Mouse (Mus musculus) hindbrain, embryonic 10.5 days (tissue): ENCODE results near the gene Fgg. TPM values are rescaled to one million over a fixed set of nuclear protein-coding genes. Genes with fewer than 3 reads are reported as not detected.
A peak's percentile ranks its signal among the peaks of the same experiment; 100 is the strongest.

Experiments used
- DNase-seq: peaks from one replicate; pipeline ENCODE4 v3.0.0-alpha.2; 2017; ENCODE audit warnings: low spot score
- H3K27ac ChIP-seq: fragments of 300-500 bp; sonication (generic); 2 replicates; pipeline ENCODE4 v1.5.1; 2016; ENCODE audit warnings: mild to moderate bottlenecking, moderate library complexity
- H3K27me3 ChIP-seq: fragments of 300-500 bp; sonication (generic); 2 replicates; pipeline ENCODE4 v1.6.1; 2016; ENCODE audit warnings: mild to moderate bottlenecking; ENCODE audit not compliant: poor library complexity, insufficient read depth, severe bottlenecking
- H3K36me3 ChIP-seq: fragments of 300-500 bp; sonication (generic); 2 replicates; pipeline ENCODE4 v1.6.1; 2016; ENCODE audit warnings: mild to moderate bottlenecking, moderate library complexity
- H3K4me1 ChIP-seq: fragments of 300-500 bp; sonication (generic); replicated peaks from 2 replicates; pipeline ENCODE4 v1.6.1; 2016; ENCODE audit warnings: mild to moderate bottlenecking
- H3K4me3 ChIP-seq: fragments of 300-500 bp; sonication (generic); 2 replicates; pipeline ENCODE4 v1.5.1; 2016; ENCODE audit warnings: mild to moderate bottlenecking, moderate library complexity
- H3K9me3 ChIP-seq: fragments of 300-500 bp; sonication (generic); 2 replicates; pipeline ENCODE4 v1.6.1; 2016; ENCODE audit warnings: mild to moderate bottlenecking, moderate library complexity
- WGBS: fragments of 180-500 bp; shearing (Covaris S2); methylation state at CpG from one replicate; pipeline ENCODE4 v1.1.7; 2016; 5-methylcytosine and 5-hydroxymethylcytosine counted together
- polyA plus RNA-seq: library from polyadenylated mRNA; unstranded; fragments of >200 nt; fragmentation: Nextera tagmentation; extraction: Ambion mirVana; gene quantifications from 2 replicates; pipeline ENCODE4 v1.2.1, GENCODE M21; 2016

Fgg gene
- polyA plus RNA-seq, 1 experiment from 2014 or later, result not detected

DNA sequence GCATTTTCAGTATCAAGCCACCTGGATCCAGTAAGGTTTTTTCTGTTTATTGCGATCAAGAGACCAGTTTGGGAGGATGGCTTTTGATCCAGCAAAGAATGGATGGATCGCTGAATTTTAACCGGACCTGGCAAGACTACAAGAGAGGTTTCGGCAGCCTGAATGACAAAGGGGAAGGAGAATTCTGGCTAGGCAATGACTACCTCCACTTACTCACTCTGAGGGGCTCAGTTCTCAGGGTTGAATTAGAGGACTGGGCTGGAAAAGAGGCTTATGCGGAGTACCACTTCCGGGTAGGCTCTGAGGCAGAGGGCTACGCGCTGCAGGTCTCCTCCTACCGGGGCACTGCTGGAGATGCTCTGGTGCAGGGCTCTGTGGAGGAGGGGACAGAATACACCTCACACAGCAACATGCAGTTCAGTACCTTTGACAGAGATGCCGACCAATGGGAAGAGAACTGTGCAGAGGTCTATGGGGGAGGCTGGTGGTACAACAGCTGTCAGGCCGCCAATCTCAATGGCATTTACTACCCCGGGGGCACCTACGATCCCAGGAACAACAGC is 25.3 kb downstream of the Fgg start:
- Histone ChIP-seq H3K4me3 (peak overlapping the region; percentile 34), H3K9me3 (no peaks in the 10 kb centered on the region), H3K27ac (no peak overlapping the region), H3K4me1 (peaks cover 5% of the 10 kb centered on the region; the same call in 1 of the 2 replicates), H3K36me3 (no peaks in the 10 kb centered on the region), H3K27me3 (no peaks in the 10 kb centered on the region)
- DNase-seq, result no peak
- 40% methylated on average over 13 of the region's 13 CpGs for WGBS

DNA sequence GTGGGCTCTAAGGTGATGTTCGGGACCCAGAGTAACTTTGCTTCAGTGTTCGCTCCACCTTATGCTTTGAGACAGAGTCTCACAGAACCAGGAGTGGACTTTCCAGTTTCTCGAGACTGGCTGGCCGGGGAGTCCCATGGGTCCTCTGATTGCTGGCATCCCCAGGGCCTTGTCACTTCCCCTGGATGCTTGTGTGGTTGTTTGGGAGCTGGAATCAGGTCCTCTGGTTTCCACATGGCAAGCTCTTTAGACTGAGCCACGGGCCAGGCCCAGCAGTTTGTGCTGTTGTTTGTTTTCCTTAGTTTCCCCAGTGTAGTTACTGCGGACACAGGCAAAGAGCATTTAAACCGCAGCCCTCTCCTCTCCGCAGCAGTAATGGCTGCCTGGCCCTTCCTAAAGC is 26.3 kb downstream of the Fgg start:
- H3K4me3 ChIP-seq, result no peak overlapping the region
- 78% methylated on average over 8 of the region's 8 CpGs for WGBS
- no peak for DNase-seq

DNA sequence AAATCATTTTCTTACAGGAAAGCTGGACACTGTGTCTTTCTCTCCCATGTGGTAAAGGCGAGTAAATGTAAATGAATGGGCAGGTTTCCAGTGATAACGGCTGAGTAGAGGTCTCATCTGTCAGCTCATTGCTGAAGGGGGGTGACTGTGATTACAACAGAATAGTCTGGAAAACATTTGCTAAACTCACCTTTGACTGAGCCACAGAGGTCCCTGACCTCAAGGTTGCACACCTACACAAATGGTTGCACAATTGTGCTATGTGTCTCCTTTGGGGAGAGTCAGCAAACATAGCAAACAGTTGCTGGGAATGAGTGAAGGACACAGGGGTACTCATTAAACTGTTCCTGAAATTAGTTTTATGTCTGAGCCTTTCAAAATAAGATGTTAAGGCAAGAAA is 31.3 kb downstream of the Fgg start:
- Histone ChIP-seq H3K4me1 (no peaks in the 10 kb centered on the region), H3K9me3 (no peaks in the 10 kb centered on the region), H3K27me3 (no peaks in the 10 kb centered on the region), H3K27ac (no peak overlapping the region), H3K4me3 (no peak overlapping the region), H3K36me3 (no peaks in the 10 kb centered on the region)
- DNase-seq, result no peak
- WGBS, result 78% methylated on average over 2 of the region's 2 CpGs

More for the DNA sequence above, 26.3 kb downstream of the Fgg start:
- no peaks in the 10 kb centered on the region for H3K27me3 ChIP-seq
- no peak overlapping the region for H3K27ac ChIP-seq
- H3K4me1 ChIP-seq, result peaks cover 5% of the 10 kb centered on the region; the same call in 1 of the 2 replicates
- no peaks in the 10 kb centered on the region for H3K9me3 ChIP-seq
- H3K36me3 ChIP-seq, result no peaks in the 10 kb centered on the region

DNA sequence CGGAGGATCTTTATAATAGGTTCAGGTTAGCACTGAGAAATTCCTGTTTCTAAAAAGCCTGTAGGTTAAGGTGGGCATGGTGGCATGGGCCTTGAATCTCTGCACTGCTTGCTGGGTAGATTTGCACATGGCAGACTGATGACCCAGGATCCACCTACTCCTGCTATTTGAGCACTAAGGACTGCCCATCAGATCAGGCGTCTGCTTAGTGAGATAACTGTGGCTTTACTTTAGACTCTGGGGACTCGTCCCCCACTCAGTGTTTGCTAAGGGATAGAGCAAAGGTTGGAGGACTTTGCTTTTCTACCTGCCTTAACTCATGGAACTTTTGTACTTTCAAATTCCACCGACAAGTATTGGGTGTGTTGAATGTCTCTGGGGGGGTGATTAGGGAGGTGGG is 32.1 kb downstream of the Fgg start:
- no peak overlapping the region for H3K4me3 ChIP-seq
- WGBS, result 78% methylated on average over 4 of the region's 4 CpGs
- no peaks in the 10 kb centered on the region for H3K9me3 ChIP-seq
- DNase-seq, result no peak
- H3K4me1 ChIP-seq, result no peaks in the 10 kb centered on the region
- no peak overlapping the region for H3K27ac ChIP-seq
- no peaks in the 10 kb centered on the region for H3K36me3 ChIP-seq
- no peaks in the 10 kb centered on the region for H3K27me3 ChIP-seq

DNA sequence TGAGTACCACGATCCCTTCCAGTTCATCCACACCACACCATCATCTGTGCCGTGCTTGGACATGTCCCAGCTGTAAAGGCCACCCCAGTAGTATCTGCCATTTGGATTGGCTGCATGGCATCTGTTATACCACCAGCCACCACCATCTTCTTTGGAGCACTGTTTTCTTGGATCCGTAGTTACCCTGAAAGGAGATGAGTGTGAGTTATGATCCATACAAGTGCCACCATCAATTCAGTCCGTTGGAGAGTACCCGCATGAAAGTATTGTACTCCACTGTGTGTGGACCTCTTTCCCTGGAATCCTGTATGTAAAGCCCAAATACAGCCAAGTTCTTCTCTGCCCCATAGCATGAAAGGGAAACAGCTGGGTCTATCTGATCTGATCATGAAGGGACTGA is 34.9 kb downstream of the Fgg start:
- H3K4me3 ChIP-seq, result no peak overlapping the region
- no peaks in the 10 kb centered on the region for H3K27me3 ChIP-seq
- no peak overlapping the region for H3K27ac ChIP-seq
- no peak for DNase-seq
- no peaks in the 10 kb centered on the region for H3K36me3 ChIP-seq
- H3K9me3 ChIP-seq, result no peaks in the 10 kb centered on the region
- H3K4me1 ChIP-seq, result no peaks in the 10 kb centered on the region
- 93% methylated on average over 5 of the region's 5 CpGs for WGBS

DNA sequence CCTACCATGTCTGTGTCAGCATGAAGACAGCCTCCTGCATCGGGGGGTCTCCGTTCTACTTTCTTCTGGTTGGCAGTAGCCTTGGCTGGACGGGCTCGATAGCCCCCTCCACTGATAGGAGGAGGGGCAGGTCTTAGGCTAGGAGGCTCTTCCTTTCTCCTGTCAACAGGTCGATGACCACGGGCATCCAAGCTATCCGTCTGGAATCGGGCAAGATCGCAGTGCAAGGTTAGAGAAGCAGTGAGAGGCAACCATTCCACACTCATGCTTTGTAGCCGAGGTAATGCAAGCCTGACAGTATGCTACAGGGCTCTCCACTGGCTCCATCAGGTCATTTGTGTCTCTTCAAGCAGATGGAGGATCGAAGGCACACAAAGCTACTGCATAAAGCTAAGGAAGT is 39.1 kb downstream of the Fgg start:
- H3K4me1 ChIP-seq, result no peaks in the 10 kb centered on the region
- DNase-seq, result no peak
- H3K27me3 ChIP-seq, result no peaks in the 10 kb centered on the region
- no peak overlapping the region for H3K4me3 ChIP-seq
- no peaks in the 10 kb centered on the region for H3K36me3 ChIP-seq
- no peaks in the 10 kb centered on the region for H3K9me3 ChIP-seq
- no peak overlapping the region for H3K27ac ChIP-seq
- WGBS, result 88% methylated on average over 11 of the region's 11 CpGs

DNA sequence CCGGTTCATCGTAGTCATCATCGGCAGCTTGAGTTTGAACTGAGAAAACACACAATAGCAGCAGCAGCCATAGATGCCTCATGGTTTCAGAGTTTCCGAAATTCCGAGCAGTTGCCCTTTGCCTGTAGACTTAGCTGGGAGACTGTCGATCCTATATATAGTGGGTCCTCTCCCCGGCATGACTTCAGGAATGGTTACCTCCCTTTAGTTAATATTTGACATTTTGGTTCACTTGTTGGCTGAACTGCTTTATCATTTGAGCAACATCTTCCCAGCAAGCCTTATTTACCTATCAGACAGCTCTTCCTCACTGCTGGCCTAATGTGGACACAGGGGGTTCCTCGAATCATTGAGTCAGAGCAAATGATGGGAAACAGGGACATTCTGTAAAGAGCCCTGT is 42.2 kb downstream of the Fgg start, which contains the start of gene Fgb:
Gene Fgb (minus strand): TSS at position 184 of the 400 bp plus-strand sequence.
- no peaks in the 10 kb centered on the region for H3K4me1 ChIP-seq
- H3K9me3 ChIP-seq, result no peaks in the 10 kb centered on the region
- no peak within 1 kb of the TSS for H3K27ac ChIP-seq
- no peaks in the 10 kb centered on the region for H3K36me3 ChIP-seq
- no peaks in the 10 kb centered on the region for H3K27me3 ChIP-seq
- WGBS, result 87% methylated on average over 8 of the region's 8 CpGs
- DNase-seq, result no peak
- no peak within 1 kb of the TSS for H3K4me3 ChIP-seq

DNA sequence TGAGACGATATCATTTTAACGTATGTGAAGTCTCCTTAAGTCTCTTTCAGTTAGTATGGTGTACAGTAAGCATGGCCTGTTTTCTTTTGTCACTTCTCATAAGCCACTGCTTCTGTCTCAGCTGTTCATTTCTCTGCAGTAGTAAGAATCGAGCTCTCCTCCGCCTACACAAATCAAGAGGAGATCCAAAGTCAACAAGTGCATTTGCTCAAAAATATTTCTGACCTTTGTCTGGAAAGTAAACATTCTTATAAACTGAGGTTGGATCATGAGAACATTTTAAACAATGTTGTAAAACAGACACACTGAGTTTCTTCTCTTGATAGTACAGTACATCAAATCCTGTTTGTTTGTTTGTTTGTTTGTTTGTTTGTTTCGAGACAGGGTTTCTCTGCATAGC is 43.1 kb downstream of the Fgg start:
- no peaks in the 10 kb centered on the region for H3K4me1 ChIP-seq
- no peak for DNase-seq
- 83% methylated on average over 5 of the region's 5 CpGs for WGBS
- no peak overlapping the region for H3K27ac ChIP-seq
- H3K36me3 ChIP-seq, result no peaks in the 10 kb centered on the region
- H3K4me3 ChIP-seq, result no peak overlapping the region
- H3K27me3 ChIP-seq, result no peaks in the 10 kb centered on the region
- H3K9me3 ChIP-seq, result no peaks in the 10 kb centered on the region

DNA sequence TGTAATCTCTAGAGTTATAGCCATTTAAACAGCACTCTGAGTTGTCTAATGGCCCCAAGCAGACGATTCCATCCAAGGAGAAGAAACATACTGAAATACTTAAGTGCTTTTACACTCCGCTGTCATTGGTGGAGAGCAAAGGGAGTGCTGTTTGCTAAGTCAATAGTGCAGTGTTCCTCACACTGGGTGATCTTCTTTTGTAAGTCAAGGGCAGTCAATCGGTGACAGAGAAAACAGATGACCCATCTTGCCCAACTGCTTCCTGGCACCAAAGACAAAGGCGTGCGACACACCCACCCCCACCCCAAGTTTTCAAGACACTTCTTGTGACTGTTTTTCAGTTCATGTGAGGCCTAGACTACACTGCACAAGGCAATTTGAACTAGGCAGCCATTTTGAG is 44.6 kb downstream of the Fgg start:
- H3K36me3 ChIP-seq, result peaks cover 6% of the 10 kb centered on the region
- H3K27ac ChIP-seq, result no peak overlapping the region
- 86% methylated on average over 5 of the region's 5 CpGs for whole genome bisulfite sequencing
- no peaks in the 10 kb centered on the region for H3K9me3 ChIP-seq
- DNase-seq, result no peak
- H3K27me3 ChIP-seq, result no peaks in the 10 kb centered on the region
- H3K4me1 ChIP-seq, result peaks cover 11% of the 10 kb centered on the region
- H3K4me3 ChIP-seq, result no peak overlapping the region

DNA sequence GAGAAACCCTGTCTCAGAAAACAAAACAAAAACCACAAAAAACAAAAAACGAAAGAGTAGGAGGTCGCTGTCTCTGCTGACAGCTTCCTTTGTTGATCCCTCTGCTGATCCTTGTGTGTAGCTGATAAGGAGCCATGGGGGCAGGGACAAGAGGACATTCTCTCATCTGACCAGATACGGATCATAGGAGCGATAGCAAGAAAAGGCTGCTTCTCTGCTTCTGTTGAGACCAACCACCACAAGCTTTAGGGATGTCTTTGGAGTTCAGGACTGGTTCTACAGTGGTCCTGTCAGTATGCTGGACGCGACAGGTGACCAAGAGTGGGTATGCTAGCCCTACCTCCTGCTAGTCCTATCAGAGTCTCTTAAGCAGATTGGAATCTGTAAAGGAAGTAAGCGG is 45.6 kb downstream of the Fgg start:
- 88% methylated on average over 7 of the region's 7 CpGs for WGBS
- H3K4me3 ChIP-seq, result no peak overlapping the region
- H3K27ac ChIP-seq, result no peak overlapping the region
- H3K4me1 ChIP-seq, result peaks cover 11% of the 10 kb centered on the region
- H3K9me3 ChIP-seq, result no peaks in the 10 kb centered on the region
- peaks cover 16% of the 10 kb centered on the region for H3K36me3 ChIP-seq
- no peaks in the 10 kb centered on the region for H3K27me3 ChIP-seq
- DNase-seq, result no peak

DNA sequence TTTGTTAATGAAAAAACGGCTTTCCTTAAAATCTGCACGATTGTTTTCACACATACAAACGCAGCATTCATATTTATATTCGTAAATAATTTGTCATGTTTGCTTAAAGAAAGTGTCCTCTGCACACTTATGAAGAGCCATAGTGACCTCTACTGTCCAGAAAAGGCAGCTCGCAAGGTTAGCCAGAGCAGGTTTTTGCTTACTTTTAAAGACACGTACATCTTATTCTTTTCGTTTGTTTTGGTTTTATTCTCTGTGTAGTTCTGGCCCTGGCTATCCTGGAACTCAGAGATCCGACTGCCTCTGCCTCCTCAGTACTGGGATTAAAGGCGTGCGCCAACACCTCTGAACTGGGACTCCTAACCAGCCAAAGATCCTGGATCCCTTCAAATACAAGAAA is 46.2 kb downstream of the Fgg start:
- peak; percentile 11 for DNase-seq

DNA sequence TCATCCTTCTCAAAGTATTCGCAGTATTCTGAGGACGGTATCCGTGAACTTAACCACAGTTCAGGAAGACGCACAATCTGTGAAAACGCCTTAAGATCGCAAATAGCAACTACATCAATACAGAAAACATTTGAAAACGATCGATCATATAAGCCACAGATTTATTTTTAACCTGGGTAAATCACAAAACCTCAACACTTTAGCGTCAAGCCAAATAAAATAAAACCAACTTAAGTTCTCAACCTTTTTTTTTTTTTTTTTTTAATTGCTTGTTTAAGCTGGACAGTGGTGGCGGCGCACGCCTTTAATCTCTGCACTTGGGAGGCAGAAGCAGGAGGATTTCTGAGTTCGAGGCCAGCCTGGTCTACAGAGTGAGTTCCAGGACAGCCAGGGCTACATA is 47.2 kb downstream of the Fgg start:
- no peak for DNase-seq
- 33% methylated on average over 13 of the region's 13 CpGs for WGBS
- H3K36me3 ChIP-seq, result peaks cover 33% of the 10 kb centered on the region
- peak overlapping the region; percentile 81 for H3K4me3 ChIP-seq
- H3K27ac ChIP-seq, result peak overlapping the region; percentile 87; the same call in 1 of the 2 replicates
- H3K27me3 ChIP-seq, result no peaks in the 10 kb centered on the region
- no peaks in the 10 kb centered on the region for H3K9me3 ChIP-seq
- H3K4me1 ChIP-seq, result peaks cover 11% of the 10 kb centered on the region

More for the DNA sequence above, 46.2 kb downstream of the Fgg start:
- Histone ChIP-seq H3K27me3 (no peaks in the 10 kb centered on the region), H3K36me3 (peaks cover 23% of the 10 kb centered on the region), H3K27ac (no peak overlapping the region), H3K4me3 (no peak overlapping the region), H3K9me3 (no peaks in the 10 kb centered on the region), H3K4me1 (peaks cover 11% of the 10 kb centered on the region)
- 35% methylated on average over 10 of the region's 10 CpGs for WGBS

DNA sequence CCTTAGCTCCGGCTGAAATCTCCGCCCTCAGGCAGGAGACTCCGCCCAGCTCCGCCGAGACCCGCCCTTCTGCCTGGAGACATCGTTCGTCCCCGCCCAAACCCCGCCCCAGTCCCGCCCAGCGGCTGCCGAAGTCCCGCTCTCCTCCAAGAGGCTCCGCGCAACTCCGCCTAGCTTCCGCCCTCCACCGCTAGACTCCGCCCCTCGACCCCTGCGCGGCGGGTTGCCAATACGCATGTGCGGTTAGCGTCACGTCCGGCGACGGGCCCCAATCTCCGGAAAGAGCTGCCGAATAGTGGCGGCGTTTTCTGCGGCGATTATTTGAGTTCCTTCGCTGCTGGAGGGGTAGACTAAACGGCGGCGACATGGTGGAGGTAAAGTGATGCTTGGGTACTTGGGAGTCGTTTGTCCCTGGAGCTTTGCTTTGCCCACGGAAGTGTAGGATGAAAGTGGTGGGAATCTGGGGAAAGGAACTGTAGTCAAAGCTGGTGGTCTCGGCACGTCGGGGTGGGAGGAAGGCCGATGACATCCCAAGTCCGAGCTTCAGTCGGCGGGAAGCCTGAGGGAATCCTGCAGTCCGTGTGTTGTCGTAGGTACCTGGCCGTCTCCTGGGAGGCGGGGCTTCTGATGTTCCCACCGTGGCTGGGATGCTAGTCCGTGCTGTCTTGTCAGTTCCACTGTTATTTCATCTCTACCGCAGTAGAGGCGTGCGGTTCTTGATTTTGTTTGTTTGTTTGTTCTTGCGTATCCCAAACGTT is 47.9 kb downstream of the Fgg start, which contains the start of gene Plrg1:
Gene Plrg1 (plus strand): TSS at position 242 of the 758 bp plus-strand sequence.
- WGBS, result under 1% methylated on average over 61 of the region's 61 CpGs
- Histone ChIP-seq H3K4me1 (peaks cover 11% of the 10 kb centered on the region), H3K27me3 (no peaks in the 10 kb centered on the region), H3K4me3 (peak within 1 kb of the TSS; percentile 81), H3K9me3 (no peaks in the 10 kb centered on the region), H3K27ac (peak within 1 kb of the TSS; percentile 87), H3K36me3 (peaks cover 40% of the 10 kb centered on the region)
- DNase-seq, result peak; percentile 99
